Mouse (Mus musculus): ENCODE results near the gene Sds. TPM values are rescaled to one million over a fixed set of nuclear protein-coding genes. Genes with fewer than 3 reads are reported as not detected.
A peak's percentile ranks its signal among the peaks of the same experiment; 100 is the strongest.
"Not testable (repeated sequence)": the region's sequence is repeated elsewhere in the genome, so short reads cannot be mapped to it uniquely, and the experiment has no call there.

The Sds gene
- polyA plus RNA-seq, 1 experiment, result not detected

DNA sequence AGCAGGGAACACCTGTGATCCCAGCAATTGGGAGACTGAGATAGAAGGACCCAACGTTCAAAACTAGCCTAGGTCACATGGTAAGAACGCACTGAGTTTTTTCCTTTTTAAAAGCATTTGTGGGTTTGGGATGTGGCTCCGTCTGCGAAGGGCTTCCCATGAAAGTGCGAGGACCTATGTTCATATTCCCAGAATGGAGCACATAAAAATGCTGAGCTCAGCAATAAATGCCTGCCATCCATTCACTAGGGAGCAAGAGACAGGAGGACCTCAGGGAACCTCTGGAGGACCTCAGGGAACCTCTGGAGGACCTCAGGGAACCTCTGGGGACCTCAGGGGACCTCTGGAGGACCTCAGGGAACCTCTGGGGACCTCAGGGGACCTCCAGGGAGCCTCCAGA lies 1.7 kb downstream of the Sds start:
- no peak for DNase-seq (ENCODE audit: low read depth, low spot score)
- 91% methylated on average over 5 of the region's 5 CpGs for WGBS

DNA sequence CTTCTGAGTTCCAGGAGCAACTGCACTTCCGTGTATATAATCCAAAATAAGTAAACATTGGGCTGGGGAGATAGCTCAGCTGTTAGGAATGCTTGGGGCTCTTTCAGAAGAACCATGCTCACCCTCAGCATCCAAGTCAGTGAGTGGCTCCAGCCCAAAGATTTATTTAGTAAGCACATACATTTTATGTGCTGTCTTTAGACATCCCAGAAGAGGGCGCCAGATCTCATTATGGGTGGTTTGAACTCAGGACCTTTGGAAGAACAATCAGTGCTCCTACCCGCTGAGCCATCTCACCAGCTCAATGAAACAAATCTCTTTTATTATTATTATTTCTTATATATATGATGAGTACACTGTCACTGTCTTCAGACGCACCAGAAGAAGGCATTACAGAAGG lies 3.2 kb downstream of the Sds start:
- WGBS, result 56% methylated on average over 4 of the region's 4 CpGs
- no peak for DNase-seq (ENCODE audit: low read depth, low spot score)

DNA sequence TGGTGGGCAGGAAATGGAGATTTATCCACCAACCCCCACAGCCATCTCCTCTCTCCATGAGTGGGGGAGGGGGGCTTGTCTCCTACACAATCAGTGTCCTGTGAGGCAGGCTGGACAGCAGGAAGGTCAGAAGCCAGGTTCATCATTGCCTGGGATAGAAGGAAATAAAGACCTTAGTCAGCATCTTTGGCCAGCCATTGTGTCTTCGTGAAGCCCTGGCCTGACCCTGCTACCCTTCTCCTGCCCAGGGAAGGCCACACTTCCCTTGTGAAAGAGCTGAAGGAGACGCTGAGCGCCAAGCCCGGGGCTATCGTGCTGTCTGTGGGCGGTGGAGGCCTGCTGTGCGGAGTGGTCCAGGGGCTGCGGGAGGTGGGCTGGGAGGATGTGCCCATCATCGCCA lies 4.9 kb downstream of the Sds start:
- DNase-seq (ENCODE audit: low read depth, low spot score), result no peak
- 71% methylated on average over 9 of the region's 9 CpGs for WGBS

DNA sequence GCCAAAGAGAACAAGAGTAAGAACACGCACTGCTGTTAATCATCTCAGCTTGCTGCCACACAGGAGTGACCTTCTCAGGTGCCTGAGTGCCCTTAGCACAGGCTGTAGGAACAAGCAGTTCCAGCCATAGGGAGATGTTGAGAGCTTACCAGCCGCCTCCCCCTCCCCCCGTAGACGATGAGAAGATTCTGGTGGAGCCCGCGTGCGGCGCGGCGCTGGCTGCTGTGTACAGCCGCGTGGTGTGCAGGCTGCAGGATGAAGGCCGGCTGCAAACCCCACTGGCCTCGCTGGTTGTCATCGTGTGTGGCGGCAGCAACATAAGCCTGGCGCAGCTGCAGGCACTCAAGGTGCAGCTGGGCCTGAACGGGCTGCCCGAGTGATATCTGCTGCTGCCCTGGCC lies 7.1 kb downstream of the Sds start:
- WGBS, result 86% methylated on average over 19 of the region's 19 CpGs
- no peak for DNase-seq (ENCODE audit: low read depth, low spot score)

DNA sequence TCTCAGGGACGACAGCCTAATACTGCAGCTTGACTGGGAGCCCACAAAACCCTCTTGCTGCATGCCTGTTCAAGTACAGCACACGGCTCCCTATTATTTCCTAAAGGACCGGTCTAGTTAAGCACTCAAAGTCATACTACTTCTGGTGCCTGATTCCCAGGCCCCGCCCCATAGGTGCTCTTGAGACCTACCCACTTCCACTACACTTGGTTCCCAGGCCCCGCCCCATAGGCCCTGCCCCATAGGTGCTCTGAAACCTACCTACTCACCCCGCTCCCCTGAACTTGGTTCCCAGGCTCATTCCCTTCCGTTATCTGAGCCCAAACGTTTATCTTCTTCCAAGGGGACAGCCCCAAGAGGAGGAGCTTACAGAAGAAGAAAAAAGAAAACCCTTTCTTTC lies 11.5 kb downstream of the Sds start:
- DNase-seq (ENCODE audit: low read depth, low spot score), result no peak
- WGBS, result 36% methylated on average over 8 of the region's 8 CpGs

DNA sequence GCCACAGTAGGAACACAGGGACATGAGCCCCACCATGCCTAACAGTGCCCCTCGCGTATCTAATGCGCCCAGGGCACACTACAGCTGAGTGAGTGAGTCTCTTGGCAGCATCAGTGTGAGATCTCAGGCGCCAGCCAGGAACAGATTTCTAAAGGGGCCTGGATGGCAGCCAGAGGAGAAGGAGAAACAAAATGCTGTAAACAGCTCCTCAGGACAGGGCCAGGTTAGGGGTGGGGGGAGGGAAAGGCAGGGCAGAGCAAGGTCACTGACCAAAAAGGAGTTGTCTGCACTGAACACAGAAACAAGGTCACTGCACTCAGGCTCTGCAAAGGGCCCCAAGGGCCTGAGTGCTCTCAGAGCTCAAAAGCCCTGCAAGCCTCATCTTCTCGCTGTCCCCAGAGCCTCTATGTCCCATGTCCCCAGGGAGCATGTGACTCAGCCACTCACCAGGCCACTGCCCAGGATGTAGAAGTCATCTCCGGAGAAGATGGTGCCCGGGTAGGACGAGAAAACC lies 14.4 kb downstream of the Sds start:
- 83% methylated on average over 8 of the region's 8 CpGs for WGBS
- DNase-seq (ENCODE audit: low read depth, low spot score), result no peak

DNA sequence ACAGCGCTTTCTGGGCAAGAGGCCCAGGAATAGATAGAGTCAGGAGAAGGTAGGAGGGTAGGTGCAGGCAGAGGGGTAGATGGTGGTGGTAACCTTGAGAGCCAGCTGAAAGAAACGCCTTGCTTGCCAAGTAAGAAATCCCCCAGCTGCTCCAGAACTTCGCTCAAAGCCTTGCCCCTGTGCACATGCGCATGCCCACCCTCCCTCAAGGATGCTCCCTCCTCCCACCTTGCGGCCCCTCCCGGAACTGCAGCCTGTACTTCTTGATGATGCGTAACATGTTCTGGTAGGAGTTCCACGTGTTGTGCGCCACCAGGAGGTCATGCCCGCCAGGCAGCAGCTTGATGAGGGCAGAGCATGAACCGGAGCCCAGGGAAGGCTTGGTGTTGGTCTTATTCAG lies 16.1 kb downstream of the Sds start:
- DNase-seq (ENCODE audit: low read depth, low spot score), result no peak
- WGBS, result 81% methylated on average over 11 of the region's 11 CpGs

DNA sequence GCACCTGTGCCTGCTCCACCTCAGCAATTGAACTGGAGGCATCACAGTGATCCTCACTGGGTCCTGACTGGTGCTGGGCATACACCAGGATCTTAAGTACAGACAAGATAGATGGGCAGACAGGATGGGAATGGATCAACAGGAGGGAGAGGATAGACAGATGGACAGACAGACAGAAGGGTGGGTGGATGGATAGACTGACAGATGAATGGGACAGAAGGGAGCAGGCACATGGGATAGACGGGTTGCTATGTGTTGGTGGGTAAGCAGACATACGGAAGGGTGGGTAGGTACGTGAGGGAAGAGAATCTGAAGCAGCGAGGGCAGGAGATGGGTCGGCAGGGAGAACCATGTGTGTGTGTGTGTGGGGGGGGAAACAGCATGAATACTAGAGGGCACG lies 17.1 kb downstream of the Sds start:
- no peak for DNase-seq (ENCODE audit: low read depth, low spot score)
- 98% methylated on average over 6 of the region's 6 CpGs for WGBS

DNA sequence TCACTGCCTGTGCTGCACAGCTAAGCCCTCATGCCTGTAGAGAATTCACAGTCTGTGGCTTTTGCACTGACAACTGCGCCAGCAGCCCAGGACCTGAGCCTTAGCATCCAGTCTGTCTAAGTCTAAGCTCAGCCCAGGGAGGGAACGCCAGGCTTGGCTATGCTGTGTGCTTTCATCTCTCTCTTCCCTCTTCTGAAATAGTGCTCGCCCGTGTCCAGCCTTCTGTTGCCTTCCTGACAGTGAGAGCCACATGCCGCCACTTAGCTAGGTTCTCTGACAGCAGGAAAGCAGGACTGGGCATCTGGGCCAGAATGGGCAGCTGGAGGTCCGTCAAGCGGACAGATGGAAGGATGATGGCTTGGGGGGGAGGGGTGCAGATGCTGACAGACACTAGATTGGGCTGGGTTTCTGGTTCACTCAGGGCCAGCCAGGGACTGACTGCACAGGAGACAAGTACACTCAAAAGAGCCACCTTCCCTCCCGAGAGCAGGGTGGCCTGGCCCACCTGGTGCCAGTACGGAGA lies 17.6 kb downstream of the Sds start:
- WGBS, result 95% methylated on average over 9 of the region's 9 CpGs
- no peak for DNase-seq (ENCODE audit: low read depth, low spot score)

DNA sequence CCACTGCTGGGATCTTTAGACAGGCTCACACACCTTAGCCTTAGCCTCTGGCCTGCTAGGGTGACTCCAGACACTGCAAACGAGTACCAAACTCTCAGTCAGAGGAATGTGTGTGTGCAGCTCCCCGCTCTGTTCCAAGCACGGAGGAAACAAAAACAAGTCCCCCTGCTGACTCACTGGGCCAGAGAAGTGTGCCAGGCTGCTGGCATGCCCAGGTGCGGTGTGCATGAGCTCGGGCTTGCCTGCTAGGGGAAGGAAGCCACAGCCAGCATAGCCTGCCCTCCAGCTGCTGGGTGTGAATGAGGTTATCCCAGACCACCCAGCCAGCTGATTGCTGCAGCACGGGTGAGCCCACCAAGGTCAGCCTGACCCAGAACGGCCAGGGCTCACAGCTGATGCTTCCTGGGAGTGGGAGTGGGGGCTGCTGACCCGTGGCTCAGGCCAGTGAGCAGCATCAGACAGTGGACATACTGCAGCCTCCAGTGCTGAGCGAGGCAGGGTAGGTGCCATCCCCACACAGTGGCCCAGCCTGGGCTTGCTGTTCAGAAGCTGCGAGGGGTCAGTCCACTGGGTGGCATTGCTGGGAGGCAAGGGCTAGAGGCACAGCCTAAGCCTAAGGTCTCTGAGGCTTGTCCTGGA lies 18.9 kb downstream of the Sds start:
- no peak for DNase-seq (ENCODE audit: low read depth, low spot score)
- WGBS, result 81% methylated on average over 10 of the region's 10 CpGs

DNA sequence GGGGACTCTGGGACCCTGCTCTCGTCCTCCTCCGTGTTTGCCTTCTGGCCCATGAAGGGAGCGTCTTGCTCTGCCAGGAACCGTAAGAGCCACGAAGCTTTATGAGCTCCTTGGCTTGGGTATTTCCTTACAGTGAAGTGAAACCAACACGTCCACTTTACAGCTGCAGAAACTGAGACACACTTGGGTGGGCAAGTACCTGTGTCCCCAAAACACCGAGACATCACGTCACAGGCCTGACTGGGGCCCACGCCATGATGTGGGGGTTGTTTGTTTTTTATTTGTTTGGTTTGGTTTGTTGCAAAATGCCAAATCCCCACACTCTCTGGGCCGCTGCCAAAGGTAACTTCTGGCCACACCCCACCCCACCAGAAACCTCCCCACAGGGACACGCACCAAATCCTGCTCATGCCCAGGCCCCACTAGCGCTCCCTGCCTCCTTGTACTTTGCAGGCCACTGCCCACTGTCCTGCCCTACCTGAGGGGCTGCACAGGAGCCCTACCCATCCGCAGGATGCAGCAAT lies 19.4 kb downstream of the Sds start:
- WGBS, result 78% methylated on average over 13 of the region's 13 CpGs
- DNase-seq (ENCODE audit: low read depth, low spot score), result no peak

DNA sequence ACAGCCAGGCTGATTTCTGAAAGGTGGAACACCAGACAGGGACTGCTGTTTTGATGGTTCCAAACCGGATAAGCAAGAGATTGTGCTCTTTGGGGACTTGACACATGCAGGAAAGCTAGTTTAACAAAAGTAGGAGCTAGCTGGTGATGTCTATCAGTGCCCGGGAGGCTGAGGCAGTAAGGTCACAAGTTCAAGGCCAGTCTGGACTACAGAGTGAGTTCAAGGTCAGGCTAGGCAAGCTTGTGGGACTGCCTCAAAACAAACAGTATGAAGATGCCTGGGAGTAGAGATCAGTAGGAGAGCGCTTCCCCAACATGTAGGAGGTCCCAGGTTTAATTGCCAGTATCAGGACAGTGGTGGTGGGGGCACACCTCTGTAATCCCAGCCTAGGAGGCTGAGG lies 20.7 kb downstream of the Sds start:
- WGBS, result 93% methylated on average over 3 of the region's 3 CpGs

DNA sequence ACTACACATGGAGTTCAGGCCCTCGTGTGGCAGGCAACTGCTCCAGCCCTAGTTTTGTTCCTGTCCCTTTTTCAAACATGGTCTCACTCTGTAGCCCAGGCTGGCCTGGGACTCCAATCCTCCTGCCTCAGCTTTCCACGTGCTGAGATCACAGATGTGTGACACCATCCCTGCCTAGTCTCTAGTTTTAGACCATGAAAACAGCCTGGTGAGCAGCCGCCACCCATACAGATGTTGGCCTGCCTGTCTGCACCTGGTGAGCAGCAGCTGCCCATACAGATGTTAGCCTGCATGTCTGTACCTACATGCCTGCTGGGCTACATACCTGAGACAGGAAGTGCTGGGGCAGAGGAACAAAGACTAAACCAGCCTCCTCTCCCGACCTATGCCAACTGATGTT lies 22.9 kb downstream of the Sds start:
- no peak for DNase-seq (ENCODE audit: low read depth, low spot score)
- 78% methylated on average over 4 of the region's 4 CpGs for WGBS

More for the DNA sequence above, 20.7 kb downstream of the Sds start:
- DNase-seq (ENCODE audit: low read depth, low spot score), result no peak

DNA sequence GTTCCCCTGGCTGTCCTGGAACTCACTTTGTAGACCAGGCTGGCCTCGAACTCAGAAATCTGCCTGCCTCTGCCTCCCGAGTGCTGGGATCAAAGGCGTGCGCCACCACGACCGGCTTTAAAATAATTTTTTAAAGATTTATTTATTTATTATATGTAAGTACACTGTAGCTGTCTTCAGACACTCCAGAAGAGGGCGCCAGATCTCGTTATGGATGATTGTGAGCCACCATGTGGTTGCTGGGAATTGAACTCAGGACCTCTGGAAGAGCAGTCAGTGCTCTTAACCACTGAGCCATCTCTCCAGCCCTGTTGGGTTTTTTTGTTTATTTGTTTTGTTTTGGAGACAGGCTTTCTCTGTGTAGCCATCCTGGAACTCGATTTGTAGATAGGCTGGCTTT lies 24.3 kb downstream of the Sds start:
- 87% methylated on average over 9 of the region's 9 CpGs for WGBS
- not testable (repeated sequence) for DNase-seq (ENCODE audit: low read depth, low spot score)

DNA sequence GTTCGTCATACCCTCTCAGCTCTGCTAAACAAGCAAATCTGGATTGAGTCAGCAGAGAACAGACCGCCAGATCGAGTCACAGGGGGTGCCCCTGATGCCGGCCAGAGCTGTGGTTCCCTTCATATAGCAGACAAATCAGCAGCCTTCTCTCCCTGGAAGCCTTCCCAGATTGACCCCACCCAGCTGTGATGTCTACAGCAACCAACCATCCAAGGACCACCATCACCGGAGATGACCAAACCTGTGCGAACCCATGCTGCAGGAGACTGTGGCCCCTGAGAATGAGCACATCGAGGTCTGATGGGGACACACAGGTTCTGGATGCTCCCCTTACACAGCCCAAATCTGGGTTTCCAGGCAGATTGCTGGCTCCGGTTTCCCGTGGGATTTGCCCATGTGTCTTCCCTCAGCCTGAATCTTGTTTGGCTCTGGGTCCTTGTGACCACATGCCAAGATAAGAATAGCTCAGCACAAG lies 25.9 kb downstream of the Sds start:
- DNase-seq (ENCODE audit: low read depth, low spot score), result no peak
- WGBS, result 60% methylated on average over 9 of the region's 9 CpGs

DNA sequence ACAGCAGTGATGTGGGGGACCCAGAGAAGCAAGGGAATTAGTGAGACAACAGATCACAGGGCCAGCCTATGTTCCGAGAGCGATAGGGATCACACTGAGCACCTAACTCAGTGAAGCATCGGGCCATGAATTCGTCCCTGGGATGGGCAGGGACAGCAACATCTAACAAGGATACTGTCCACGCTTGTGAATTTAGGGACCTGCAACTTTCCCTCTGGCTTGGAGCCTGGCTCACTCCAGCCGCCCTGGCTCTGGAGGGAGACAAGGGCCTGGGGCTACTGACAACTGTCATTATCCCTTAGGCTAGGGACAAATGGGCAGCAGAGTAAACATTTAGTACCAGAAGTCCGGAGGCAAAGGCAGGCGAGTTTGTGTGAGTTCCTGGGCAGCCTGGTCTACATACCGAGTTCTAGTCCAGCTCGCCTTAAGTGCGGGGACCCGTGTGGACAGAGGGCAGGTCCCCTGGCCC lies 26.4 kb downstream of the Sds start:
- DNase-seq (ENCODE audit: low read depth, low spot score), result no peak
- 3% methylated on average over 12 of the region's 12 CpGs for WGBS

DNA sequence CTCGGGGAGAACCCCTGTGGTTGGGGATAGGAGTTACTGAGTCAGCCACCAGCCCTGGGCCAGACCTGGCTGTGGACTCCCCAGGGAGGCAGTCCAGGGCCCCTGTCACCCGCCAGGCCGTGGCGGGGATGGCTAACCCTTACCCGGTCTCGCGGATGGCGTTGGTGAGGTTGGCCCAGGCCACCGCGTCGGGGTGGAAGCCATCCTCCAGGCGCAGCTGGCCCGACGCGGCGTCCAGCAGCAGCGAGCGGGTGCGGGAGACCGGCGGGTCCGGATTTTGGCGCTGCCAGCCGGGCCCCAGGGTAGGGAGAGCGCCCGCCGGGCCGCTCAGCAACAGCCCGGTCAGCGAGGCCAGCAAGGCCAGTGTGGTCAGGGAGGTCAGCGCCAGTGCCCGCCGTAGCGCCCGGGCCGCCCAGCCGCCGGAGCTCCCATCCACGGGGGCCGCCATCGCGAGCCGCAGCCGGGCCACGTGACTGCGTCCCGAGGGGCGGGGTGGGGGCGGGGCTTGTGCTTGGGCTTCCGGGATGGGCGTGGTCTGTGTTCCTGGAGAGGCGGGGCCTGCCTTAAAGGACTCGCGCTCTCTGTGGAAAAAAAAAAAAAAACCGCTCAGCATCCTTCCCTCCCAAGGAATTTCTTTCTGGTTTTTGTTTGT lies 26.9 kb downstream of the Sds start, which contains the start of gene Plbd2:
Gene Plbd2 (minus strand): TSS at position 482 of the 652 bp plus-strand sequence.
- 1% methylated on average over 54 of the region's 55 CpGs for WGBS
- DNase-seq (ENCODE audit: low read depth, low spot score), result no peak

DNA sequence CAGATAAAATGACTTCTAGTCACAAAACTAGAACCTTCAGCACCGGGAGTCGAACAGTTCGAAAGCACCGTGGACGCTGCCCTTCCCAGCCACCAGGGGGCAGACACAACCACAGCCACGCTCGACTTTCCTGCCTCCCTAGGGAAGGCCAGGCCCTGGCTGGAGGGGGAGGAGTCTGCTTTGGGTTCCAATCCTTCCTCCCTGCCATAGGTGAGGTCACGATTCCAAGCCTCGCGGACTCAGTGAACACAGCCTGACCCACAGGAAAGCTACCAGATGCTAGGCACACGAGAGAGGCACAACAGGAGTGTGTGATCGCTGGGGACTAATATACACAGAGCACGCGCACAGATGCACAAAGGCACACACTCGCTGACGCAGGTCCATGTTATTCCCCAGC lies 29.0 kb downstream of the Sds start:
- DNase-seq (ENCODE audit: low read depth, low spot score), result peak; percentile 82
- WGBS, result 14% methylated on average over 16 of the region's 16 CpGs

DNA sequence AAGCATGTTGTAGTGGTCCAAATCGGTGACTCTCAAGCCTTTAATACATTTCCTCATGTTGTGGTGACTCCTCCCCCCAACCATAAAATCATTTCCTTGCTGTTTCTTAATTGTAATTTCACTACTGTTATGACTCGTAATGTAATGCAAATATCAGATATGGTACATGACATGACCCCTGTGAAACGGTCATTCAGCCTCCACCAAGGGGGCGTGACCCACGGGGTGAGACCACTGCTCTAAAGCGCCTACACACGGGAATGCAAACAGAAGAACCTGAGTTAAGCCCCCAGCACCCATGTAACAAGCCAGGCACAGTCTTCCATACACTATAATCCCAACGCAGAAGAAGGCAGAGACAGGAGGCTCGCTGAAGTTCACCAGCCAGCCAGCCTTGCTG lies 29.5 kb downstream of the Sds start:
- WGBS, result 39% methylated on average over 9 of the region's 9 CpGs
- no peak for DNase-seq (ENCODE audit: low read depth, low spot score)

DNA sequence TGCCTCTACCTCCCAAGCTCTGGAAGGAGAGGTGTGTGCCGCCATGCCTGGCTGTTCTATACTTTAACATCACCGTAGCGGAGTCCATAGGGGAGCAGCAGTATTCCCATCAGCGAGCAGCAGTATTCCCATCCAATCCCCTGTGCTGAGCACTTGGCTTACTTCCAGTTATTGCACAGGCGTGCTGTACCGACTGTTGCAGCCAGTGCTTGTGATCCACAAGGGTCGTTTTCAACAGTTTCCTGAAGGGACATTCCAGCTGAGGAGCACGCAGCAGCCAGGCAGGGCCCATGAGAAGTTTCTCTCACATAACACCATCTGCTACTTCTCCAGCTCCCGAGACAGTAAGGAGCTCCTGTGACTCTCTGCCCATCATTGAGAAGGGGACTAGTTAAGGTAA lies 30.2 kb downstream of the Sds start:
- WGBS, result 59% methylated on average over 9 of the region's 9 CpGs
- no peak for DNase-seq (ENCODE audit: low read depth, low spot score)

DNA sequence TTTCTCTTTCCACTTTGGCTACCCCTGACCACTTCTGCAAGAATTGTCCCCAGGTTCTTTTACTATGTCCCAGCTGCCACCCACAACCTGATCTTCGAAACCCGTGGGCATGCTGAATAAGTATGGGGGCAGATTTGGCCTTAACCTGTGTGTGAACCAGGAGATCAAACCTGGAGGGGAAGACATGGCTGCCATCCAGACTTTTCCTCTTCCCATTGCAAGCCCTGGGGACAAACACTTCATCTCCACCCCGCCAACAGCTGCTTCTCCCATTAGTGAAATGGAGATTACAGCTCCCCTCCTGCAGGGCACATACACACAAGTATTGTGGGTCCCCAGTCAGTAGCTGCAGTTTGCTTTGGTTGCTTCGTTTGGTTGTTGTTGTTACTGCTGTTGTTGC lies 31.0 kb downstream of the Sds start:
- DNase-seq (ENCODE audit: low read depth, low spot score), result no peak
- 77% methylated on average over 4 of the region's 4 CpGs for WGBS

All from large intestine, adult 2 months (tissue).